Mouse (Mus musculus) embryonic facial prominence, embryonic 10.5 days (tissue): ENCODE data around the gene Qprt. TPM values are rescaled to one million over a fixed set of nuclear protein-coding genes. Genes with fewer than 3 reads are reported as not detected.

Experiments
- DNase-seq: peaks from one replicate; pipeline ENCODE4 v3.0.0-alpha.2; 2017; ENCODE audit warnings: low spot score
- H3K27ac ChIP-seq: fragments of 300-500 bp; sonication (generic); replicated peaks from 2 replicates; pipeline ENCODE4 v1.5.1; 2016; ENCODE audit warnings: mild to moderate bottlenecking
- H3K27me3 ChIP-seq: fragments of 300-500 bp; sonication (generic); replicated peaks from 2 replicates; pipeline ENCODE4 v1.6.1; 2016; ENCODE audit warnings: low read depth, mild to moderate bottlenecking; ENCODE audit not compliant: poor library complexity, severe bottlenecking
- H3K36me3 ChIP-seq: fragments of 300-500 bp; sonication (generic); replicated peaks from 2 replicates; pipeline ENCODE4 v1.6.1; 2016; ENCODE audit warnings: mild to moderate bottlenecking, moderate library complexity
- H3K4me1 ChIP-seq: fragments of 300-500 bp; sonication (generic); 2 replicates; pipeline ENCODE4 v1.6.1; 2016
- H3K4me3 ChIP-seq: fragments of 300-500 bp; sonication (generic); 2 replicates; pipeline ENCODE4 v1.5.1; 2016; ENCODE audit warnings: mild to moderate bottlenecking, moderate library complexity
- H3K9me3 ChIP-seq: fragments of 300-500 bp; sonication (generic); 2 replicates; pipeline ENCODE4 v1.6.1; 2016; ENCODE audit warnings: mild to moderate bottlenecking
- WGBS: fragments of 180-500 bp; shearing (Covaris S2); methylation state at CpG from one replicate; pipeline ENCODE4 v1.1.7; 2016; 5-methylcytosine and 5-hydroxymethylcytosine counted together
- polyA plus RNA-seq: library from polyadenylated mRNA; unstranded; fragments of >200 nt; fragmentation: Nextera tagmentation; extraction: Ambion mirVana; gene quantifications from 2 replicates; pipeline ENCODE4 v1.2.1, GENCODE M21; 2016

Qprt gene
- polyA plus RNA-seq, 1 experiment from 2014 or later, result 4.1 TPM

DNA sequence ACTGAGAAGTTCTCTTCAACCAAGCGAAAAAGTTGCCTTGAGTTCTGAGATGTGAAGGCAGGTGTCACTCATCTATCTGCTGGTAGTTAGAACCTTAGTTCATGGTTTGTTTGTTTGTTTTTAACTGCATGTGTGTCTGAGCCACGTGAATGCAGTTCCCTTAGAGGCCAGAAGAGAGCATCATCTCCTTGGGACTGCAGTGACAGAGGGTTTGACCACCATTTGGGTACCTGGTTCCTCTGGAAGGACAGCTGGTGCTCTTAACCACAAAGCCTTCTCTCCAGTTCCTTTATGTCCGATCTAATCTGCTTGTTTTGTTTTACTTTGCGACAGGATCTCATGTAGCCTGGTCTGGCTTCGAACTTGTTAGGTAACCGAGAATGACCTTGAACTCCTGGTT lies 56.5 kb downstream of the Qprt start:
- Histone ChIP-seq H3K27me3 (no peaks in the 10 kb centered on the region), H3K9me3 (no peaks in the 10 kb centered on the region), H3K36me3 (no peaks in the 10 kb centered on the region), H3K4me1 (no peaks in the 10 kb centered on the region), H3K4me3 (no peak overlapping the region), H3K27ac (no peak overlapping the region)
- DNase-seq, result no peak
- WGBS, result 85% methylated on average over 6 of the region's 6 CpGs

Other genes with a start within 250 kb of the Qprt start
- 55.3 and 56.9 TPM in 2 replicates for gene Taok2, start 237.5 kb downstream of the Qprt start, polyA plus RNA-seq
- 16.7 and 21.3 TPM in 2 replicates for gene Tmem219, start 199.3 kb downstream of the Qprt start, polyA plus RNA-seq
- 20.2 and 21.3 TPM in 2 replicates for gene Kctd13, start 193.3 kb downstream of the Qprt start, polyA plus RNA-seq
- 0.14 and 0.15 TPM in 2 replicates for gene Asphd1, start 172.6 kb downstream of the Qprt start, polyA plus RNA-seq
- gene Sez6l2, start 171.7 kb downstream of the Qprt start, polyA plus RNA-seq, result 0.77 and 1.2 TPM in 2 replicates
- gene Cdipt, start 146.3 kb downstream of the Qprt start, polyA plus RNA-seq, result 79.9 and 85.2 TPM in 2 replicates
- gene Cdiptos, start 146.1 kb downstream of the Qprt start, polyA plus RNA-seq, result 0.50 and 0.77 TPM in 2 replicates
- 4.1 TPM in 2 replicates for gene Mvp, start 107.6 kb downstream of the Qprt start, polyA plus RNA-seq
- 0.78 TPM in 1 of 2 replicates, not detected in the other for gene Pagr1b, start 105.7 kb downstream of the Qprt start, polyA plus RNA-seq
- 41.1 and 107 TPM in 2 replicates for gene Pagr1a, start 104.9 kb downstream of the Qprt start, polyA plus RNA-seq
- 37.7 and 92.9 TPM in 2 replicates for gene Gm42742, start 101.1 kb downstream of the Qprt start, polyA plus RNA-seq
- gene Prrt2, start 101.0 kb downstream of the Qprt start, polyA plus RNA-seq, result 2.7 and 3.4 TPM in 2 replicates
- 63.6 and 68.8 TPM in 2 replicates for gene Maz, start 95.2 kb downstream of the Qprt start, polyA plus RNA-seq
- gene Kif22, start 79.8 kb downstream of the Qprt start, polyA plus RNA-seq, result 200 and 207 TPM in 2 replicates
- gene Zg16, start 34.9 kb downstream of the Qprt start, polyA plus RNA-seq, result not detected in 2 replicates
- 0.54 and 1.4 TPM in 2 replicates for gene AI467606, start 30.9 kb downstream of the Qprt start, polyA plus RNA-seq
- 0.04 and 0.09 TPM in 2 replicates for gene Spn, start 15.6 kb upstream of the Qprt start, polyA plus RNA-seq
- gene Cd2bp2, start 73.8 kb upstream of the Qprt start, polyA plus RNA-seq, result 89.9 and 93.4 TPM in 2 replicates
- gene Tbc1d10b, start 86.2 kb upstream of the Qprt start, polyA plus RNA-seq, result 31.3 and 34.4 TPM in 2 replicates
- 9.3 and 10.7 TPM in 2 replicates for gene Mylpf, start 86.7 kb upstream of the Qprt start, polyA plus RNA-seq
- gene Zfp553, start 110.8 kb upstream of the Qprt start, polyA plus RNA-seq, result 73.5 and 75.8 TPM in 2 replicates
- 27.3 and 30.0 TPM in 2 replicates for gene Sept1, start 110.9 kb upstream of the Qprt start, polyA plus RNA-seq
- gene Zfp771, start 122.0 kb upstream of the Qprt start, polyA plus RNA-seq, result 65.1 and 69.1 TPM in 2 replicates
- 363 and 380 TPM in 2 replicates for gene Dctpp1, start 138.5 kb upstream of the Qprt start, polyA plus RNA-seq
- 82.5 and 86.4 TPM in 2 replicates for gene Sephs2, start 151.8 kb upstream of the Qprt start, polyA plus RNA-seq
- gene Itgal, start 174.0 kb upstream of the Qprt start, polyA plus RNA-seq, result 0.73 and 0.82 TPM in 2 replicates
- 19.7 and 20.9 TPM in 2 replicates for gene Zfp768, start 223.4 kb upstream of the Qprt start, polyA plus RNA-seq